Mouse (Mus musculus) thymus, adult 2 months (tissue): ENCODE measurements around the gene Megf8. TPM values are rescaled to one million over a fixed set of nuclear protein-coding genes. Genes with fewer than 3 reads are reported as not detected.

Experiments
- DNase-seq: peaks from one replicate; pipeline ENCODE4 v3.0.0; 2021
- H3K27ac ChIP-seq: fragments of 200-500 bp; 2 replicates; pipeline ENCODE4 v1.5.1; 2012; ENCODE audit warnings: low read length, control low read depth; ENCODE audit not compliant: control insufficient read depth, insufficient read depth
- H3K27me3 ChIP-seq: fragments of 200-500 bp; 2 replicates; pipeline ENCODE4 v1.6.1; 2012; ENCODE audit warnings: mild to moderate bottlenecking, low read length, moderate library complexity, mixed read lengths; ENCODE audit not compliant: control insufficient read depth, insufficient read depth
- H3K36me3 ChIP-seq: fragments of 200-500 bp; 2 replicates; pipeline ENCODE4 v1.6.1; 2012; ENCODE audit warnings: mild to moderate bottlenecking, low read length, moderate library complexity; ENCODE audit not compliant: control insufficient read depth, insufficient read depth
- H3K4me1 ChIP-seq: fragments of 200-500 bp; replicated peaks from 2 replicates; pipeline ENCODE4 v1.6.1; 2012; ENCODE audit warnings: low read length; ENCODE audit not compliant: control insufficient read depth, insufficient read depth
- H3K4me3 ChIP-seq: fragments of 200-500 bp; 2 replicates; pipeline ENCODE4 v1.5.1; 2012; ENCODE audit warnings: mild to moderate bottlenecking, low read length, control low read depth, moderate library complexity; ENCODE audit not compliant: control insufficient read depth, insufficient read depth
- CTCF ChIP-seq: fragments of 200-500 bp; IDR thresholded peaks from 2 replicates; pipeline ENCODE4 v1.5.1; 2012; ENCODE audit warnings: mild to moderate bottlenecking, control low read depth, low read length, moderate library complexity, borderline replicate concordance; ENCODE audit not compliant: control insufficient read depth, poor library complexity, insufficient read depth; ENCODE audit errors: extremely low read depth
- POLR2A ChIP-seq: fragments of 200-500 bp; IDR thresholded peaks from 2 replicates; pipeline ENCODE4 v1.6.1; 2012; ENCODE audit warnings: mild to moderate bottlenecking, low read length, control low read depth, moderate library complexity; ENCODE audit not compliant: control insufficient read depth, poor library complexity, insufficient read depth; ENCODE audit errors: extremely low read depth
- WGBS: fragments of 180-500 bp; shearing (Covaris S2); methylation state at CpG from one replicate; pipeline ENCODE4 v1.1.7; 2018; 5-methylcytosine and 5-hydroxymethylcytosine counted together
- polyA plus RNA-seq: library from polyadenylated mRNA; depleted of rRNA; stranded (reverse); fragments of >200 nt; gene quantifications from 2 replicates; pipeline ENCODE4 v1.2.3, GENCODE M21; 2012

The Megf8 gene
- polyA plus RNA-seq, 1 experiment = 14.8 TPM

DNA sequence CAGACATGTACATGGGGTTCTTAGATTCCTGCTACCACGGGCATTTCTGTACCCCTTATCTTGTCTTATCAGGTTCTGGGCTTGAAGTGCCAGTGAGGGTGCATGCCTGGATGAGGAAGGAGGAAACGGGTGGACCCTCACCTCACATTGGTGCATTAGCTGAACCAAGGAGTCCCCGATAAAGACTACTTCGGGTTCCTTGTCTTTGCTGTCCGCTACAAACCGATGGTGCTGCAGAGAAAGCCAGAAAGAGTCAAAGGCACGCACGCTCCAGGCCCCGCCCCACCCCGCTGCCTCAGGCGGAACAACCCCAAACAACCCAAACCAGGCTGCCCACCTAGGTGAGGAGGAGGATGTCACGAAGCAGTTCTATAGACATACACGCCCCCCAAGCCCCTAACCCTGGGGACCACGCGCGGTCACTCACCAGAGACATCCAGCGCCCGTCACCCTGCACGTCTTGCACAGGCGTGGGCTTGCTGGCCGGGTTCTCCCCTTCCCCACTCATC, 20.0 kb upstream of the Megf8 start:
- TF ChIP-seq POLR2A = no peak
- TF ChIP-seq CTCF = no peak
- Histone ChIP-seq H3K4me1 (peaks cover 18% of the 10 kb centered on the region), H3K36me3 (peaks cover 15% of the 10 kb centered on the region), H3K4me3 (peak overlapping the region; percentile 94), H3K27me3 (no peaks in the 10 kb centered on the region), H3K27ac (peak overlapping the region; percentile 46)
- peak; percentile 65 for DNase-seq
- 2% methylated on average over 21 of the region's 21 CpGs for WGBS

DNA sequence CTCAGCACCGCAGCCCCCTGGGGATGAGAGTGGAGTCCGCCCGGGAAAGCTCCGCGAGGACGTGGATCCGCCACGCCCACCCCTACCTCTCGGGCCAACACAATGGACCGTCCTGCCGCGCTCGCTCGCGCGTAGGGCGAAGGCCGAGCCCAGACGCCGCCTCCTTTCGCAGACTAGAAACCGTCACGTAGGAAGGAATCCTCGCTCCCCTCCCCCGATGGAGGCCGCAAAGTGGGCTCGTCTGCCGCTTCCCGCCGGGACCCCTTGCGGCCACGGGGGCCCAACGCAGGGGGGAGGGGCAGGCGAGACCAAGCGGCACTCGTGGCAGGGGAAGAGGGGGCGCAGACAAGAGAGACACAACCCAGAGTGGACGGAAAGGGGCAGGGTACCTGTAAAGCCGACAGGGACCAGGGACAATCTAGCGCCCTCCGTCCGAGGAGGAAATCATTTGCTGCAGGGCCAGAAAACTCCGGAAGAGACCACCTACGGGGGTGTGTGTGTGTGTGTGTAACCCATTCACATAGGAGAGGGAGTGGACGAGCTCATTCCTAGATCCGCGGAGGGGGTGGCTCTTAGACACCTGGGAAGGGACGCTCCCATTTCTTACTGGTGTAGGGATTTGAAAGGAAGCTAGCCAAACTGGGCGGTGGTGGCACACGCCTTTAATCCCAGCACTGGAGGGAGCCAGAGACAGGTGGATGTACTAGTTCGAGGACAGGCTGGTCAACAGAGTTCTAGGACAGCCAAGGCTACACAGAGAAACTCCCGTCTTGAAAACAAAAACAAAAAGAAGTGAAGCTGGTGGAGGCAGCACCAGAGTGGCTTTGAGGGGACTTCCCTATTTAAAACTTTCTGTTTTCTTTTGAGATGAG, 19.3 kb upstream of the Megf8 start, which contains the start of gene Pafah1b3:
TSS of gene Pafah1b3 (minus strand) at position 533 of the 872 bp plus-strand sequence.
- TF ChIP-seq CTCF (peak; percentile 78; the same call in 1 of the 2 replicates), POLR2A (no peak)
- H3K36me3 ChIP-seq = peaks cover 9% of the 10 kb centered on the region
- peak; percentile 82 for DNase-seq
- peak within 1 kb of the TSS; percentile 94 for H3K4me3 ChIP-seq
- WGBS = under 1% methylated on average over 52 of the region's 52 CpGs
- H3K27me3 ChIP-seq = no peaks in the 10 kb centered on the region
- peaks cover 18% of the 10 kb centered on the region for H3K4me1 ChIP-seq
- peak within 1 kb of the TSS; percentile 76 for H3K27ac ChIP-seq

DNA sequence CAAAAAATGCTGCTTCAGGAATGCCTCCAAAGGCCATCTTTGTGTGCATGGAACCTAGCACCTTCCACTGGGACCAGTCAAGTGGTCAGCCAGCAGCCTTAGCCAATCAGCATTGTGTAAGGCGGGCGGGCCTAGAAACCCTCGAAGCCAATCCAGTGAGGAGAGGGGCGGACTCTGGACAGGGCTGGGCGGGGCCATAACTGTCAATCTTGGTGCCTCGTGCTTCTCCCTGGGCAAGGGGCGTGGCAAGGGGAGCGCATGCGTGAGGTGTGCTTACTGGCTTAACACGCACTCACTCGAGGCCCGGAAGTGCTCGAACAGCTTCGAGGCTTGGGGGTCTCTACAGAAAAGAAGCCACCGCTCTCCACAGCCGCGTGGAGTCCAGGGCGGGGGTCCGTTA, 15.9 kb upstream of the Megf8 start, which contains the start of gene Prr19:
TSS of gene Prr19 (plus strand) at position 349 of the 400 bp plus-strand sequence.
- Histone ChIP-seq H3K4me3 (no peak within 1 kb of the TSS), H3K36me3 (no peaks in the 10 kb centered on the region), H3K27ac (no peak within 1 kb of the TSS), H3K27me3 (peaks cover 7% of the 10 kb centered on the region), H3K4me1 (peaks cover 19% of the 10 kb centered on the region)
- WGBS = 76% methylated on average over 19 of the region's 19 CpGs
- TF ChIP-seq CTCF (no peak), POLR2A (no peak)
- no peak for DNase-seq

DNA sequence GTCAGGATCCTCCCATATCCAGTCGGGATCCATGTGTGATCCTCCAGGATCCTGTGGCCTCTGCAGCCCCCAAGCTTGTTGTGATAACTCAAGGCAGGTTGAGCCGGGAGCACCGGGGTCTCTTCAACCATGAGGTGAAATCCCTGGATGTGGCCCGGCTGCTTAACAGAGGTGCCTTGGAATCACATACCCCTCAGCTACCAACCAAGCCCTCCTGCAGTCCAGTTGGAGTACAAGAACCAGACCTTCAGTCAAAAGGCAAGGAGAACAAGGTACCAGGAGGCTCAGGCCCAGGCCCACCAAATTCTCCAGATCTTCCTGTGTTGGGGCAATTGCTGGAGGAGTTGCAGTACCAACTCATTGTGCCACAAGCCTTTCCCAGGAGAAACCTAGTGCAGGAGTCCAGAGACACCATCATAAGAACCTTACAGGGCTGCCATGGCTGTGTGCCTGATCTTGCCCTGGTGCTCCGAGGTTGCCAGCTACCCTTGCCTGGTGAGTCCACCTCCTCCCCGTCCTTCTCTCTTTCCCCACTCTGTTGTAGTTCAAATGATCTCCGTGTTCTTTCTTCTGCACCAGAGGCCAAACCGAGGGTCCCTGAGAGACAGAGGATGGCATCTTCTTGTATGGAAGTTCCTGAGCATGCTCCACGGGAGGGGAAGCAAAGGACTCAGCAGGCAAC, 13.8 kb upstream of the Megf8 start:
- WGBS = 83% methylated on average over 9 of the region's 9 CpGs
- Histone ChIP-seq H3K4me3 (no peak overlapping the region), H3K27ac (no peak overlapping the region), H3K36me3 (no peaks in the 10 kb centered on the region), H3K27me3 (peaks cover 7% of the 10 kb centered on the region), H3K4me1 (peaks cover 9% of the 10 kb centered on the region)
- DNase-seq = no peak
- TF ChIP-seq POLR2A (no peak), CTCF (no peak)

DNA sequence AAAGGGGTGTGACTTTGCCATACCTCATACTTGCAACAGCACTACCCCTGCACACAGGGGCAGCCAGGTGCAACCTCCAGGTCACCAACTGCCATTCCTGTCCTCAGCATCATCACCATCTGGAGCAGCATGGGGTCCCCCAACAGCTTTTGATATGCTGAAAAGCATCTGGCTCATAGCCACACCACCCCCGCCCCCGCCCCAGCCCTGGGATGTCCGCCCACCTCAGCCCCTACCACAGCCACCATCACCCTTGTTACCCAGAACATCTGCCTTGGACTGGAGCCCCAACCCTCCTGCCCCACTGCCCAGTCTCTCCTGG, 13.3 kb upstream of the Megf8 start:
- H3K27me3 ChIP-seq = peaks cover 7% of the 10 kb centered on the region
- no peak for DNase-seq

DNA sequence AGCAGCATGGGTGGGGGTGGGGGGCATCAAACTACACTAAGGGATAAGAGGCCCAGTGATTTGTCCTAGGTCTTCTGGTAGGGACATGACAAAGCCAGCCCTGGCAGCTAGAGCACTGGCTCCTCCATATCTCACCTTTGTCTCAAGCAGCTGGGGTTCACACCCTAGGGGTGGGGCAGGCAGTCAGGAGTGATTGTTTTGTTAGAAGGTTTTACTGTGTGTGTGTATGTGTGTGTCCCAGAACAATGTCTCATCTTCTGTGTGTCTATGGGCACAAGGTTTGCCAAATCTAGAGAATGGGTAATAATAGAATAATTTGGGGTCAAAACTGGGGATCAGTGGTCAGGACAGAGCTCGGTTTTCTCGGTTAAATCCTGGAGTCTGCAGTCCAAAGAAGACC, 11.5 kb upstream of the Megf8 start:
- peaks cover 5% of the 10 kb centered on the region; the same call in 1 of the 2 replicates for H3K4me1 ChIP-seq
- WGBS = 9% methylated on average over 2 of the region's 2 CpGs
- H3K36me3 ChIP-seq = no peaks in the 10 kb centered on the region
- H3K27ac ChIP-seq = no peak overlapping the region
- no peak for DNase-seq
- peaks cover 7% of the 10 kb centered on the region for H3K27me3 ChIP-seq
- no peak overlapping the region for H3K4me3 ChIP-seq
- TF ChIP-seq POLR2A (no peak), CTCF (no peak)

More for the DNA sequence above, 13.3 kb upstream of the Megf8 start:
- H3K4me3 ChIP-seq = no peak overlapping the region
- no peak for TF ChIP-seq CTCF
- TF ChIP-seq POLR2A = no peak
- WGBS = 97% methylated on average over 3 of the region's 3 CpGs
- no peak overlapping the region for H3K27ac ChIP-seq
- H3K4me1 ChIP-seq = peaks cover 8% of the 10 kb centered on the region
- no peaks in the 10 kb centered on the region for H3K36me3 ChIP-seq

DNA sequence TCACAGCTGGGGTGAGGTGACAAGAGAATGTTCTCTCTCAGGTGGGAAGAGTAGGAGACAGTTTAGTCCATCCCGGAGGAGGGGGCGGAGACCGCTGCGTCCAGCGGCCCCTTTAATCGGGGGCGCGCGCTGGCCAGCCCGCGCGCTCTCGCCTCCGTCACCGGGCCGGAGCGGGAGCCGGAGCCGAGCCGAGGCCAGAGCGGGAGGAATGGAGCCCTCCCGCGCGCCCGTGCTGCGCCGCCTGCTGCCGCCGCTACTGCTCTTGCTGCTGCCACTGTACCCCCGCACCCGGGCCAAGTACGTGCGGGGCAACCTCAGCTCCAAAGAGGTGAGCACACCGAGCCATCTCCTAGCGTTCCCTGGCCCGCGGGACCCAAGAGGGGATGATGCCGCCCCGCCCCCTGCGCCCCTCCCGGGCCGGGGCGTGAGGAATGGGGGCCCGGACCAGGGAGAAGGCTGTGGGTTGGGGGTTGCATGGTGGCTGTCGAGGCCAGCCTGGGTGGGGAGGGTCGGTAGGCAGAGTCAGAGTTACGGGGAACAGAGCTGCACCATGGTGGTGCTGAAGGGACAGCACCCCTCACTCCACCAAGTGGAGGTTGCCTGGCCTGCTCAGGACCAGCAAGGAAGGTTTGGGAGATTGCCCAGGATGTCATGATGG, 10.9 kb upstream of the Megf8 start, which contains the start of gene Tmem145:
TSS of gene Tmem145 (plus strand) at position 151 of the 658 bp plus-strand sequence.
- Histone ChIP-seq H3K27me3 (peaks cover 7% of the 10 kb centered on the region), H3K27ac (no peak within 1 kb of the TSS), H3K4me1 (peaks cover 5% of the 10 kb centered on the region; the same call in 1 of the 2 replicates), H3K4me3 (no peak within 1 kb of the TSS), H3K36me3 (no peaks in the 10 kb centered on the region)
- WGBS = 2% methylated on average over 47 of the region's 47 CpGs
- peak; percentile 29 for DNase-seq
- TF ChIP-seq CTCF (0 out of 2 replicates have a peak, but pooled peaks have one; percentile 25), POLR2A (no peak)
